Mouse (Mus musculus): ENCODE data around the gene Mrpl24. TPM values are rescaled to one million over a fixed set of nuclear protein-coding genes. Genes with fewer than 3 reads are reported as not detected.
A peak's percentile ranks its signal among the peaks of the same experiment; 100 is the strongest.

The Mrpl24 gene
- 114 TPM for polyA plus RNA-seq (2012; fragmentation: generic; extraction: Trizol)

GRCm38 (mm10) chr3:87919336-87920108 is at the start of gene Mrpl24:
Gene Mrpl24 (plus strand): TSS chr3:87919506.
- TF ChIP-seq POLR2A (IDR thresholded peaks at IDR 0.05; ENCODE audit: insufficient read length, low read depth) = peak; percentile 13
- no peak for TF ChIP-seq SRF (IDR thresholded peaks at IDR 0.05; ENCODE audit: control insufficient read depth, insufficient read length, low read depth)
- TF ChIP-seq POLR2AphosphoS2 (IDR thresholded peaks at IDR 0.05; ENCODE audit: insufficient read length, low read depth) = peak; percentile 85
- 0 out of 2 replicates have a peak, but pooled peaks have one; percentile 22 for TF ChIP-seq CEBPB (IDR thresholded peaks at IDR 0.05; ENCODE audit: insufficient read depth, poor library complexity, severe bottlenecking)
- no peaks in the 10 kb centered on the region for H3K27me3 ChIP-seq (ENCODE audit: control insufficient read depth, insufficient read depth, insufficient read length)
- peaks cover 15% of the 10 kb centered on the region for H3K79me2 ChIP-seq (ENCODE audit: control insufficient read depth, insufficient read depth)
- H3K4me2 ChIP-seq (ENCODE audit: low read depth) = peak within 1 kb of the TSS; percentile 100
- peaks cover 38% of the 10 kb centered on the region for H3K36me3 ChIP-seq (ENCODE audit: control insufficient read depth, insufficient read depth)
- H3K4me3 ChIP-seq = peak within 1 kb of the TSS; percentile 46
- H3ac ChIP-seq (ENCODE audit: control insufficient read depth, insufficient read length) = peak within 1 kb of the TSS; percentile 48

- Histone ChIP-seq H3ac (ENCODE audit: control insufficient read depth, insufficient read length) (no peak overlapping the region), H3K79me2 (ENCODE audit: control insufficient read depth, insufficient read depth) (peaks cover 94% of the 10 kb centered on the region), H3K4me2 (ENCODE audit: low read depth) (no peak overlapping the region), H3K4me3 (no peak overlapping the region), H3K27me3 (ENCODE audit: control insufficient read depth, insufficient read depth, insufficient read length) (no peaks in the 10 kb centered on the region), H3K36me3 (ENCODE audit: control insufficient read depth, insufficient read depth) (peaks cover 12% of the 10 kb centered on the region)
- no peak for TF ChIP-seq TCF3 (IDR thresholded peaks at IDR 0.05; ENCODE audit: insufficient read length, low read depth)
- TF ChIP-seq REST (IDR thresholded peaks at IDR 0.05; ENCODE audit: insufficient read depth, insufficient read length) = no peak
- no peak for TF ChIP-seq MYOG (IDR thresholded peaks at IDR 0.05; ENCODE audit: control insufficient read depth in 1 of 3, insufficient read depth in 1 of 3, insufficient read length in 2 of 3, low read depth in 2 of 3)
- TF ChIP-seq E2F4 (IDR thresholded peaks at IDR 0.05; ENCODE audit: insufficient read depth) = no peak
- TF ChIP-seq USF1 (IDR thresholded peaks at IDR 0.05; ENCODE audit: low read depth) = no peak
- TF ChIP-seq POLR2A (IDR thresholded peaks at IDR 0.05; ENCODE audit: insufficient read length, low read depth) = no peak
- no peak for TF ChIP-seq MYOD1 (IDR thresholded peaks at IDR 0.05; ENCODE audit: control insufficient read depth in 1 of 3, insufficient read length in 2 of 3, low read depth in 2 of 3)
- no peak for TF ChIP-seq SRF (IDR thresholded peaks at IDR 0.05; ENCODE audit: control insufficient read depth, insufficient read length, low read depth)
These were observed 41.6 kb upstream of the Mrpl24 start for GRCm38 (mm10) chr3:87877730-87878129.

- Histone ChIP-seq H3K4me3 (peak overlapping the region; percentile 95), H3K27me3 (ENCODE audit: control insufficient read depth, insufficient read depth, insufficient read length) (no peaks in the 10 kb centered on the region), H3ac (ENCODE audit: control insufficient read depth, insufficient read length) (peak overlapping the region; percentile 39), H3K4me2 (ENCODE audit: low read depth) (peak overlapping the region; percentile 89), H3K36me3 (ENCODE audit: control insufficient read depth, insufficient read depth) (peaks cover 12% of the 10 kb centered on the region), H3K79me2 (ENCODE audit: control insufficient read depth, insufficient read depth) (peaks cover 53% of the 10 kb centered on the region)
- no peak for TF ChIP-seq MYOG (IDR thresholded peaks at IDR 0.05; ENCODE audit: control insufficient read depth in 1 of 3, insufficient read depth in 1 of 3, insufficient read length in 2 of 3, low read depth in 2 of 3)
- TF ChIP-seq TCF3 (IDR thresholded peaks at IDR 0.05; ENCODE audit: insufficient read length, low read depth) = no peak
- TF ChIP-seq MAX (IDR thresholded peaks at IDR 0.05; ENCODE audit: low read depth) = no peak
- no peak for TF ChIP-seq TCF12 (IDR thresholded peaks at IDR 0.05; ENCODE audit: insufficient read depth, poor library complexity, severe bottlenecking)
- TF ChIP-seq MYOD1 (IDR thresholded peaks at IDR 0.05; ENCODE audit: control insufficient read depth in 1 of 3, insufficient read length in 2 of 3, low read depth in 2 of 3) = no peak
- TF ChIP-seq SRF (IDR thresholded peaks at IDR 0.05; ENCODE audit: control insufficient read depth, insufficient read length, low read depth) = no peak
- no peak for TF ChIP-seq POLR2A (IDR thresholded peaks at IDR 0.05; ENCODE audit: insufficient read length, low read depth)
- TF ChIP-seq CEBPB (IDR thresholded peaks at IDR 0.05; ENCODE audit: insufficient read depth, poor library complexity, severe bottlenecking) = no peak
- no peak for TF ChIP-seq REST (IDR thresholded peaks at IDR 0.05; ENCODE audit: insufficient read depth, insufficient read length)
- no peak for TF ChIP-seq POLR2AphosphoS2 (IDR thresholded peaks at IDR 0.05; ENCODE audit: insufficient read length, low read depth)
- TF ChIP-seq USF1 (IDR thresholded peaks at IDR 0.05; ENCODE audit: low read depth) = no peak
- no peak for TF ChIP-seq E2F4 (IDR thresholded peaks at IDR 0.05; ENCODE audit: insufficient read depth)
These were observed 35.0 kb upstream of the Mrpl24 start for GRCm38 (mm10) chr3:87884291-87884690.

GRCm38 (mm10) chr3:87884708-87885251 is 34.5 kb upstream of the Mrpl24 start:
- peaks cover 51% of the 10 kb centered on the region for H3K79me2 ChIP-seq (ENCODE audit: control insufficient read depth, insufficient read depth)
- H3K4me2 ChIP-seq (ENCODE audit: low read depth) = peak overlapping the region; percentile 89
- TF ChIP-seq MYOG (IDR thresholded peaks at IDR 0.05; ENCODE audit: control insufficient read depth in 1 of 3, insufficient read depth in 1 of 3, insufficient read length in 2 of 3, low read depth in 2 of 3) = no peak
- TF ChIP-seq POLR2AphosphoS2 (IDR thresholded peaks at IDR 0.05; ENCODE audit: insufficient read length, low read depth) = no peak
- TF ChIP-seq SRF (IDR thresholded peaks at IDR 0.05; ENCODE audit: control insufficient read depth, insufficient read length, low read depth) = no peak
- TF ChIP-seq CEBPB (IDR thresholded peaks at IDR 0.05; ENCODE audit: insufficient read depth, poor library complexity, severe bottlenecking) = no peak
- TF ChIP-seq TCF12 (IDR thresholded peaks at IDR 0.05; ENCODE audit: insufficient read depth, poor library complexity, severe bottlenecking) = no peak
- no peak for TF ChIP-seq MYOD1 (IDR thresholded peaks at IDR 0.05; ENCODE audit: control insufficient read depth in 1 of 3, insufficient read length in 2 of 3, low read depth in 2 of 3)
- TF ChIP-seq E2F4 (IDR thresholded peaks at IDR 0.05; ENCODE audit: insufficient read depth) = no peak
- TF ChIP-seq USF1 (IDR thresholded peaks at IDR 0.05; ENCODE audit: low read depth) = no peak
- no peak for TF ChIP-seq REST (IDR thresholded peaks at IDR 0.05; ENCODE audit: insufficient read depth, insufficient read length)
- no peak for TF ChIP-seq POLR2A (IDR thresholded peaks at IDR 0.05; ENCODE audit: insufficient read length, low read depth)
- TF ChIP-seq TCF3 (IDR thresholded peaks at IDR 0.05; ENCODE audit: insufficient read length, low read depth) = no peak
- TF ChIP-seq MAX (IDR thresholded peaks at IDR 0.05; ENCODE audit: low read depth) = no peak
- peak overlapping the region; percentile 39 for H3ac ChIP-seq (ENCODE audit: control insufficient read depth, insufficient read length)
- H3K27me3 ChIP-seq (ENCODE audit: control insufficient read depth, insufficient read depth, insufficient read length) = no peaks in the 10 kb centered on the region
- peak overlapping the region; percentile 95 for H3K4me3 ChIP-seq
- H3K36me3 ChIP-seq (ENCODE audit: control insufficient read depth, insufficient read depth) = peaks cover 11% of the 10 kb centered on the region

Data from myocyte (in vitro differentiated cells).